Mouse (Mus musculus): ENCODE measurements around the gene Scly. TPM values are rescaled to one million over a fixed set of nuclear protein-coding genes. Genes with fewer than 3 reads are reported as not detected.

Scly gene
- polyA plus RNA-seq, 1 experiment = 18.4 TPM

DNA sequence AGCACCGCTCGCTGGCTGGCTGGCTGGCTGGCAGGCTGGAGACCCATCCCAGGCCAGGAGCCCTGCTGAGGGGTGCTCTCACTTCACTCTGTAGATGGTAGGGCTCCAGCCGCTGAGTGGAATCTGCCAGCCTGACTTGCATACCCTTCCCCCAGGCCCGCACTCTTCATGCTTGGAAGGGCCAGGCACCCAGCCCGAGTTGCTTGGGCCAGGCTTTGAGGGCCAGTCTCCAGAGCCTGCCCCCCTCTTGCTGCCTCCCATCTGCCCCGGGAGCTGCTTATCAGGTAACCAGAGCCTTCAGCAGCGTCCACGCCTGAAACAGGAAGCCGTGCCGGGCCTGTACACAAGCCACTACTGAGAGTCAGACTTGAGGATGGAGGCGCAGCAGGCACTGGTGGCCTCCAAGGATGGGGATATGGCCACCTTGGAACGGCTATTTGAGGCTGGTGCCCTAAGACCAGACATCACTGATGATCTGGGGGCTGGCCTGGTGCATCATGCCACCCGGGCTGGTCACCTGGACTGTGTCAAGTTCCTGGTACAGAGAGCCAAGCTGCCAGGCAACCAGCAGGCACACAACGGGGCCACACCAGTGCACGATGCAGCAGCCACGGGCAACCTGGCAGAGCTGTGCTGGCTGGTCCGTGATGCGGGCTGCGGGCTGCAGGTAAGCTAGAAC, 23.8 kb downstream of the Scly start, which contains the start of gene Espnl:
Gene Espnl, plus strand, starts transcription at position 316 of the 679 bp plus-strand sequence.
- H3K27ac ChIP-seq (ENCODE audit: insufficient read depth, low read length) = no peak within 1 kb of the TSS
- no peak within 1 kb of the TSS for H3K4me3 ChIP-seq (ENCODE audit: insufficient read depth, low read length)
- H3K4me1 ChIP-seq (ENCODE audit: control insufficient read depth, insufficient read depth, low read length) = no peaks in the 10 kb centered on the region
- TF ChIP-seq POLR2A (IDR thresholded peaks at IDR 0.05; ENCODE audit: extremely low read depth, insufficient read depth, low read length) (no peak), CTCF (IDR thresholded peaks at IDR 0.05; ENCODE audit: extremely low read depth, insufficient read depth, low read length) (no peak)

DNA sequence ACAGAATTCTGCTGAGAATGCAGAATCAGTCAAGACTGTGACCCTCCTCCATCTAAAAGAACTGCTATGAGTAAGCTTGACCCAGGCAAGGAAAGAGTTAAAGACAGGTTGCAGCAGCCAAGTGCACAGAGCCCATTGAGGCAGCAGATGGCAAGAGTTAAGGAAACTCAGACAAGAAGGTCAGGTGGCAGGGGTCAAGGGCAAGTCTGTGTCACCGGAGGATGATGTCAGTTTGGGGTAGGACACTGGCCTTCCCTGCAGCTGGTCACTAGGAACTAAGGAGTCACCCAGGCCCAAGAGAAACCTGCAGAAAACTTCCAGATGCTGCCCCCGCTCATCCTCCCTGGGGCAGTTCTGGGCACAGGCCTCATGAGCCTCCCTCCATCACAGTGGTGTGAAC, 26.5 kb downstream of the Scly start:
- no peak for TF ChIP-seq POLR2A (IDR thresholded peaks at IDR 0.05; ENCODE audit: extremely low read depth, insufficient read depth, low read length)
- TF ChIP-seq CTCF (IDR thresholded peaks at IDR 0.05; ENCODE audit: extremely low read depth, insufficient read depth, low read length) = no peak
- no peak overlapping the region for H3K27ac ChIP-seq (ENCODE audit: insufficient read depth, low read length)
- no peak overlapping the region for H3K4me3 ChIP-seq (ENCODE audit: insufficient read depth, low read length)
- no peaks in the 10 kb centered on the region for H3K4me1 ChIP-seq (ENCODE audit: control insufficient read depth, insufficient read depth, low read length)

DNA sequence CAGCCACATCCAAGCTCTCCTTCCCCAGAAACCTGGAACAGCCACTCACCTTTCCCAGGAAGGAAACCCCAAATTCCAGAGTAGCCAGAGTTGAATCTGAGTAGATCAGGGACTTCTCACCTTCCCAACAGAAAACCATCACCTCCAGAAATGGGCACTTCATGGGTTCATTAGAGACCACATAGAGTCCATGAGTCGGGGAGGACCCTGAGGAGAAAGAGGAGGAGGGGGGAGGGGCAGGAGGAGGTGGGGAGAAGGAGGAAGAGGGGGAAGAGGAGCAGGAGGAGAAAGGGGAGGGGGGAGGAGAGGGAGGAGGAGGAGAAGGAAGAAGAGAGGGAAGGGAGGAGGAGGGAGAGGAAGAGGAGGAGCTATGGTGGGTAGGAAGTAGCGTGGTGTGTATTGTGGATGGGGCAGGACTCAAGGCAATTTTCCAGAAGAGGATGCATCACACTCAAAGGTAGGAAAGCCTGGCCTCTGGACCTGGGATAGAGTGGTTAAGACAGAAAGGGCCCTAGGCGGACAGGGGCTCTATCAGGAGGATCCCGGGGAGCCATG, 27.4 kb downstream of the Scly start:
- H3K4me1 ChIP-seq (ENCODE audit: control insufficient read depth, insufficient read depth, low read length) = no peaks in the 10 kb centered on the region
- H3K4me3 ChIP-seq (ENCODE audit: insufficient read depth, low read length) = no peak overlapping the region
- no peak for TF ChIP-seq POLR2A (IDR thresholded peaks at IDR 0.05; ENCODE audit: extremely low read depth, insufficient read depth, low read length)
- TF ChIP-seq CTCF (IDR thresholded peaks at IDR 0.05; ENCODE audit: extremely low read depth, insufficient read depth, low read length) = no peak
- no peak overlapping the region for H3K27ac ChIP-seq (ENCODE audit: insufficient read depth, low read length)

DNA sequence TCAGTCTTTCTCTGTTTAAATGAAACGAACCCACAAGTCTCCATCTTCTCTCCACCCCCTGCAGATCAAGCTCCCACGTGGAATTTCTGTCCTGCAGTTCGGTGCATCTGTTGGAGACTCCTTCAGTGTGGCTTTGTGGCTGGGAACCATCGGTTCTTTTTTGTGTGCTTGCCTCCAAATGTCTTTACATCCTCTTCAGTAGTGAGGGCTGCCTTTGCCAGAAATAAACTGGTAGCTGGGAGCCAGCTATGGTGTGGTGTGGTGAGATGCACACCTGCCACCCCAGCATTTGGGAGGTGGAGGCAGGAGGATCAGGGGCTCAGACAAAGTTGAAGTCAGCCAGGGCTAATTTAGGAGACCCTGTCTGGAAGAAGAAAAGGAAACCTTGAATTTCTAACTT, 34.0 kb downstream of the Scly start:
- Histone ChIP-seq H3K4me1 (ENCODE audit: control insufficient read depth, insufficient read depth, low read length) (peaks cover 2% of the 10 kb centered on the region; the same call in 1 of the 2 replicates), H3K4me3 (ENCODE audit: insufficient read depth, low read length) (no peak overlapping the region), H3K27ac (ENCODE audit: insufficient read depth, low read length) (no peak overlapping the region)
- TF ChIP-seq CTCF (IDR thresholded peaks at IDR 0.05; ENCODE audit: extremely low read depth, insufficient read depth, low read length) = no peak
- 0 out of 2 replicates have a peak, but pooled peaks have one; percentile 16 for TF ChIP-seq POLR2A (IDR thresholded peaks at IDR 0.05; ENCODE audit: extremely low read depth, insufficient read depth, low read length)

DNA sequence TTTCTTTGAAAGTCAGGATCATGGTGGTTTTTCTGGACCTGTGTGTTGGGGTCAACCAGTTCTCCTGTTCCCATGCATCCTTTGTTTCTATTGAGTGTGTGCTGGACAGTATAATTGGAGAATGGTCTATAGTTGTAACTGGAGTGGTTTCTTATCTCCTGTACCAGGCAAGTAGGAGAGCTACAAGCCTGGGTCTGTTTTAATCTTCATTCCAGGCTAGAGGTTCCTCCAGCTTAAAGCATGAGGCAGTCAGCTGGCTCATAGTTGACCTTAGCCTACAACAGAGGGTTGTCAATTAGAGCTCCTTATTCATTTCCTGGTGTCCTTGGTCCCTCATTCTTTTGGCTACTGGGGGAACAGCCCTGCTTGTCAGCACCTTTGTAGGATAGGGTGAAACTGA, 35.4 kb downstream of the Scly start:
- TF ChIP-seq CTCF (IDR thresholded peaks at IDR 0.05; ENCODE audit: extremely low read depth, insufficient read depth, low read length) = no peak
- TF ChIP-seq POLR2A (IDR thresholded peaks at IDR 0.05; ENCODE audit: extremely low read depth, insufficient read depth, low read length) = no peak
- Histone ChIP-seq H3K4me1 (ENCODE audit: control insufficient read depth, insufficient read depth, low read length) (peaks cover 2% of the 10 kb centered on the region; the same call in 1 of the 2 replicates), H3K4me3 (ENCODE audit: insufficient read depth, low read length) (no peak overlapping the region), H3K27ac (ENCODE audit: insufficient read depth, low read length) (no peak overlapping the region)

DNA sequence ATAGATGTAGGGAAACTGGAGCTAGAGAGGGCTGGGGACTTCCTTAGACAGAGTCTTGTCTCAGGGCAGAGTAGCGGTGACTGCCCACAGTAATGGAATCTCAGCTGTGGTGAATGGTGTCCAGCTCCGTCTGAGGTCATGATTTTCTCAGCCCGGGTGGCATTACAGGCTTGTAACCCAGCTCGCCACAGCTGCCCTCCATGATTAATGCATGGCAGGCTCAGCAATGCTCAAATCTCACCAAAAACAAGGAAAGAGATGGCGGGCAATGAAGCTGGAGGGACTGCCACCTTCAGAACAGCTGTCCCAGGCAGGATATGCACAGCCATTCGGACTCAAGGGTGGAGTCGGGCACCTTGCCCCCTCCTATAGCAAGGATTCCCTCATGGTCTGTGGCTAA, 39.2 kb downstream of the Scly start:
- TF ChIP-seq POLR2A (IDR thresholded peaks at IDR 0.05; ENCODE audit: extremely low read depth, insufficient read depth, low read length) = no peak
- TF ChIP-seq CTCF (IDR thresholded peaks at IDR 0.05; ENCODE audit: extremely low read depth, insufficient read depth, low read length) = no peak
- H3K27ac ChIP-seq (ENCODE audit: insufficient read depth, low read length) = no peak overlapping the region
- H3K4me1 ChIP-seq (ENCODE audit: control insufficient read depth, insufficient read depth, low read length) = peaks cover 2% of the 10 kb centered on the region; the same call in 1 of the 2 replicates
- no peak overlapping the region for H3K4me3 ChIP-seq (ENCODE audit: insufficient read depth, low read length)

DNA sequence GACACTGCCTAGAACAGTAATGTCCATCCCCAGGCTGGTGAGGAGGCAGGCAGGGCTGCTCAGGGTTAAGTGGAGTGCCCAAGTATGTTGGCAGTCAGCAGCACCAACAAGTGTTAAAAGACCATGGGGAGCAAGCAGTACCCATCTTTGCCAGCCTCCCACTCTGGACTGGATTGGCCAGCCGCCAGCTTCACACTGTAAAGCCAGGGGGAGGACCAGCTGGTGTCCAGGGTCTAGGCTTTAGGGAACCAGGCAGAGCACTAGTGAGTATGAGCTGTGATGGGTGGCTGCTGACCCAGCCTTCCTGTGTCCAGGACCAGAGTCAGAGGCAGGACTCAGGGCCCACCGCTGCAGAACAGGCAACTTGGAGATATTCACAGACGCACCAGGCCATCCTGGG, 45.9 kb downstream of the Scly start:
- Histone ChIP-seq H3K4me1 (ENCODE audit: control insufficient read depth, insufficient read depth, low read length) (no peaks in the 10 kb centered on the region), H3K4me3 (ENCODE audit: insufficient read depth, low read length) (no peak overlapping the region), H3K27ac (ENCODE audit: insufficient read depth, low read length) (no peak overlapping the region)
- TF ChIP-seq CTCF (IDR thresholded peaks at IDR 0.05; ENCODE audit: extremely low read depth, insufficient read depth, low read length) (no peak), POLR2A (IDR thresholded peaks at IDR 0.05; ENCODE audit: extremely low read depth, insufficient read depth, low read length) (no peak)

DNA sequence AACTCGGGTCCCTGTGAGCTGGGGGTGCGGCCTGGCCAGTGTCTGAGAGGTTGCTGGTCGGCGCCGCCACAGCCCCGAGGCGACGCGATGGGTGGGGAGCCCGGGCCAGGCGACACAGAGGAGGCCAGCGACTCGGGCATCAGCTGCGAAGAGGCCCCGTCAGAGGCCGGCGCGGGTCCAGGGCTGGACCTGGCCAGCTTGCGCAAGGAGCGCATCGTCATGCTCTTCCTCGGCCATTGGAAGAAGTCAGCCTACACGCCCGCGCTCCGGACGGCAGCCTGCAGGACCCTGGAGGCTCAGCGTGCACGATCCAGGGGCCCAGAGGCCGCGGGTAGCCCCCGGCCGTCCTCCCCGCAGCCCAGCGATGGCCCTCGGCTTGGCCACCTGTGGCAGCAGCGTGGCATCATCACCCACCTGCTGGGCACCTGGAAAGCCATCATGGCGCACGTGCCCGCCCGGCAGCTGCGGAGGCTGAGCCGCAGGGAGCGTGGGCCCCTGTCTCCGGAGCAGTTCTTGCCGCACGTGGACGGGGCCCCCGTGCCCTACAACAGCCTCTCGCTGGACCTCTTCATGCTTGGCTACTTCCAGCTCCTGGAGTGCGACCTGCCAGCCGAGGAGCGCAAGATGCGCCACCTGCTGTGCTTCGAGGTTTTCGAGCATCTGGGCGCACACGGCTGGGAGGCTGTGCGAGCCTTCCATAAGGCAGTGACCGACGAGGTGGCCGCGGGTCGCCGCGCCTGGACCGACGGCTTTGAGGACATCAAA, 47.0 kb downstream of the Scly start:
- no peak overlapping the region for H3K27ac ChIP-seq (ENCODE audit: insufficient read depth, low read length)
- H3K4me1 ChIP-seq (ENCODE audit: control insufficient read depth, insufficient read depth, low read length) = peaks cover 1% of the 10 kb centered on the region; the same call in 1 of the 2 replicates
- no peak overlapping the region for H3K4me3 ChIP-seq (ENCODE audit: insufficient read depth, low read length)
- TF ChIP-seq CTCF (IDR thresholded peaks at IDR 0.05; ENCODE audit: extremely low read depth, insufficient read depth, low read length) (0 out of 2 replicates have a peak, but pooled peaks have one; percentile 12), POLR2A (IDR thresholded peaks at IDR 0.05; ENCODE audit: extremely low read depth, insufficient read depth, low read length) (no peak)

DNA sequence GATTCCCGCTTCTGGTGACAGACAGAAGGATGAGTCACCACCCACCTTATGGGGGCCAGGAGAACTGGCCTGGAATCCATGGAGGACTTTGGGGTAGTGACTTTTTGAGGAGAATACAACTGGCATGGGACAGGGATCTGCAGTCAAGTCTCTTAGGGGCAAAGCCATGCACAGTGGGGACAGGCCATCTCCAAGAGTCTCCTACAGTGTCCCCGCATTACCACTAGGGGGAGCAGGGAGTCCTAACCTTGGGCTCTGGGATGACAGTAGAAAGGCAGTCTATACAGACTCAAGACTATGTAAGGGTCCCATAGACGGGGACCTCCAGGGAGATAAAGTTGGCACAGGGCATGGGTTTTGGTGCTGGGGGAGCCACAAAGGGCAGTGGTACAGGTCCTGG, 48.8 kb downstream of the Scly start:
- TF ChIP-seq POLR2A (IDR thresholded peaks at IDR 0.05; ENCODE audit: extremely low read depth, insufficient read depth, low read length) (no peak), CTCF (IDR thresholded peaks at IDR 0.05; ENCODE audit: extremely low read depth, insufficient read depth, low read length) (peak; percentile 93)
- Histone ChIP-seq H3K27ac (ENCODE audit: insufficient read depth, low read length) (no peak overlapping the region), H3K4me3 (ENCODE audit: insufficient read depth, low read length) (no peak overlapping the region), H3K4me1 (ENCODE audit: control insufficient read depth, insufficient read depth, low read length) (peaks cover 4% of the 10 kb centered on the region; the same call in 1 of the 2 replicates)
